Mouse (Mus musculus) macrophage (primary cell): Measurements from ENCODE around the gene Gm4559. TPM values are rescaled to one million over a fixed set of nuclear protein-coding genes. Genes with fewer than 3 reads are reported as not detected.

ENCODE experiments used
- polyA plus RNA-seq: library from polyadenylated mRNA; stranded (reverse); fragments of 250-400 nt; gene quantifications from 3 replicates; pipeline ENCODE4 v1.2.4, GENCODE M21; 2018; ENCODE audit warnings: inconsistent platforms

The Gm4559 gene
- polyA plus RNA-seq, 1 experiment from 2014 or later = not detected

Other genes starting within 250 kb of the Gm4559 start
- 22.8 to 35.4 TPM (median 31.3 TPM) in 3 replicates for gene Mob2, start 213.3 kb downstream of the Gm4559 start, polyA plus RNA-seq
- 0.22 to 1.2 TPM (median 0.47 TPM) in 3 replicates for gene Dusp8, start 178.5 kb downstream of the Gm4559 start, polyA plus RNA-seq
- not detected in 3 replicates for gene Gm45618, start 153.6 kb downstream of the Gm4559 start, polyA plus RNA-seq
- gene Gm39115, start 138.3 kb downstream of the Gm4559 start, polyA plus RNA-seq = not detected in 3 replicates
- not detected in 3 replicates for gene Gm45337, start 129.8 kb downstream of the Gm4559 start, polyA plus RNA-seq
- not detected in 3 replicates for gene Gm29735, start 117.2 kb downstream of the Gm4559 start, polyA plus RNA-seq
- not detected in 3 replicates for gene Gm4553, start 108.6 kb downstream of the Gm4559 start, polyA plus RNA-seq
- gene Krtap5-2, start 98.4 kb downstream of the Gm4559 start, polyA plus RNA-seq = not detected in 3 replicates
- gene Gm10153, start 84.0 kb downstream of the Gm4559 start, polyA plus RNA-seq = not detected in 3 replicates
- not detected in 3 replicates for gene Krtap5-3, start 73.0 kb downstream of the Gm4559 start, polyA plus RNA-seq
- not detected in 3 replicates for gene Gm7579, start 62.5 kb downstream of the Gm4559 start, polyA plus RNA-seq
- gene Krtap5-5, start 44.4 kb downstream of the Gm4559 start, polyA plus RNA-seq = not detected in 3 replicates
- gene Gm40460, start 33.3 kb downstream of the Gm4559 start, polyA plus RNA-seq = not detected in 3 replicates
- gene Gm2431, start 16.0 kb downstream of the Gm4559 start, polyA plus RNA-seq = not detected in 3 replicates
- gene Krtap5-1, start 22.8 kb upstream of the Gm4559 start, polyA plus RNA-seq = not detected in 3 replicates
- not detected in 3 replicates for gene Krtap5-4, start 29.2 kb upstream of the Gm4559 start, polyA plus RNA-seq
- gene Ifitm10, start 99.4 kb upstream of the Gm4559 start, polyA plus RNA-seq = not detected in 3 replicates
- 9.6 to 6,145 TPM (median 21.2 TPM) in 3 replicates for gene Gm49369, start 108.3 kb upstream of the Gm4559 start, polyA plus RNA-seq
- 15,815 to 17,787 TPM (median 16,857 TPM) in 3 replicates for gene Ctsd, start 113.7 kb upstream of the Gm4559 start, polyA plus RNA-seq
- gene Syt8, start 160.5 kb upstream of the Gm4559 start, polyA plus RNA-seq = 3.2 to 10.3 TPM (median 4.8 TPM) in 3 replicates
- 13.4 to 20.6 TPM (median 18.0 TPM) in 3 replicates for gene Tnni2, start 167.4 kb upstream of the Gm4559 start, polyA plus RNA-seq
- gene Lsp1, start 186.4 kb upstream of the Gm4559 start, polyA plus RNA-seq = 30.8 to 130 TPM (median 114 TPM) in 3 replicates
- 0.75 TPM in 1 of 3 replicates, not detected in the others for gene Tnnt3, start 224.5 kb upstream of the Gm4559 start, polyA plus RNA-seq